Mouse (Mus musculus) midbrain, embryonic 11.5 days (tissue): ENCODE measurements around the gene Dazap2. TPM values are rescaled to one million over a fixed set of nuclear protein-coding genes. Genes with fewer than 3 reads are reported as not detected.

Experiments used
- ATAC-seq: fragments of 200-750 bp; cut with Nextera tagmentation; 2 replicates; pipeline ENCODE4 v1.8.0; 2017; ENCODE audit warnings: moderate TSS enrichment, moderate library complexity; ENCODE audit not compliant: low FRiP score
- DNase-seq: peaks from one replicate; pipeline ENCODE4 v3.0.0; 2015; ENCODE audit warnings: low spot score; ENCODE audit errors: missing footprints
- H3K27ac ChIP-seq: fragments of 300-500 bp; sonication (generic); 2 replicates; pipeline ENCODE4 v1.5.1; 2014; ENCODE audit warnings: low read depth, low read length
- H3K27me3 ChIP-seq: fragments of 300-500 bp; sonication (generic); 2 replicates; pipeline ENCODE4 v1.6.1; 2014; ENCODE audit warnings: mild to moderate bottlenecking, low read length, moderate library complexity, mixed read lengths; ENCODE audit not compliant: control insufficient read depth, insufficient read depth
- H3K36me3 ChIP-seq: fragments of 300-500 bp; sonication (generic); 2 replicates; pipeline ENCODE4 v1.6.1; 2014; ENCODE audit warnings: mild to moderate bottlenecking, low read length, moderate library complexity, mixed read lengths; ENCODE audit not compliant: control insufficient read depth, insufficient read depth
- H3K4me1 ChIP-seq: fragments of 300-500 bp; sonication (generic); 2 replicates; pipeline ENCODE4 v1.6.1; 2014; ENCODE audit warnings: low read length; ENCODE audit not compliant: control insufficient read depth, insufficient read depth
- H3K4me2 ChIP-seq: fragments of 300-500 bp; sonication (generic); 2 replicates; pipeline ENCODE4 v1.6.1; 2014; ENCODE audit warnings: mild to moderate bottlenecking, moderate library complexity
- H3K4me3 ChIP-seq: fragments of 300-500 bp; sonication (generic); 2 replicates; pipeline ENCODE4 v1.5.1; 2014; ENCODE audit warnings: low read depth, low read length
- H3K9ac ChIP-seq: fragments of 300-500 bp; sonication (generic); 2 replicates; pipeline ENCODE4 v1.6.1; 2014; ENCODE audit warnings: low read length
- H3K9me3 ChIP-seq: fragments of 300-500 bp; sonication (generic); 2 replicates; pipeline ENCODE4 v1.6.1; 2016; ENCODE audit warnings: low read length; ENCODE audit not compliant: control insufficient read depth
- WGBS: fragments of 180-500 bp; shearing (Covaris S2); extraction: QIAGEN DNeasy Blood & Tissue Kit; methylation state at CpG from one replicate; pipeline ENCODE4 v1.1.7; 2014; 5-methylcytosine and 5-hydroxymethylcytosine counted together
- polyA plus RNA-seq: library from polyadenylated mRNA; unstranded; fragments of >200 nt; fragmentation: Nextera tagmentation; extraction: Ambion mirVana; gene quantifications from 2 replicates; pipeline ENCODE4 v1.2.1, GENCODE M21; 2014

Gene Dazap2
- polyA plus RNA-seq, 1 experiment from 2014 or later, result 258 TPM

DNA sequence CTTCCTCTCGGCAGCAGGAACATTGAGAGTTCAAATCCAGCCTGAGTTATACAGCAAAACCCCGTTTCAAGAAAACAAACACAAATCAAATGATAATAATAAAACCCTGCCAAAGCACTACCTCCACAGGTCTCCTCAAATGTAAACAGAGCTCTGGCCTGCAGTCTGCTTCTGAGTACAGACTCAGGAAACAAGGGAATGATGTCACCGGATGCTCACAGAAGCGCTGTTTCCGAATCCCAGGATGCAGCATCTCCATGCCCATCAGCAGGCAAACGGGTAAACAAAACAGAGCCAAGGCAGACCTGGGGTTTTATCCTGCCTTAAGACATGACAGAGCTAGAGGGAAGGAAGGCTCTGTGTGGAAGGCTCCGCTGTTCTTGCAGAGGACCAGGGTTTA lies 13.6 kb downstream of the Dazap2 start:
- no peak overlapping the region for H3K4me3 ChIP-seq
- no peaks in the 10 kb centered on the region for H3K4me1 ChIP-seq
- H3K27ac ChIP-seq, result no peak overlapping the region
- DNase-seq (no peak), ATAC-seq (no peak)
- 47% methylated on average over 7 of the region's 7 CpGs for WGBS
- H3K4me2 ChIP-seq, result no peak overlapping the region
- no peaks in the 10 kb centered on the region for H3K9me3 ChIP-seq
- H3K27me3 ChIP-seq, result no peaks in the 10 kb centered on the region
- no peaks in the 10 kb centered on the region for H3K36me3 ChIP-seq
- H3K9ac ChIP-seq, result no peak overlapping the region

DNA sequence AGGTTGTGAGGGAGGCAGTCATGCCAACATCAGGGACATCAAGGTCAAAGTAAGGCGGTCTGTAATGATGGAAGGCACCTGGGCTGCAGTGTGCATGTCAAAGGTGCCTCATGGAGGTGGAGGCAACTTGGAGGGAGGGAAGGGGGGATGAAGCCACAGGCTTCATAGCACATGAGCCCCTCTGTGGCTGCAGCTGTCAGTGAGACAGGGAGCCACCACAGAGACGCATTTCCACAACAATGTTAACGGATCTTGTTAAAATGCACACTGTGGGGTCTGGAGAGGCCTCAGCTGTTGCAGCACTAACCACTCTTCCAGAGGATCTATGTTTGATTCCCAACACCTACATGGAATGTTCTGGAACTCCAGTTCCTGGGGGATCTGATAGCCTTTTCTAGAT lies 15.0 kb downstream of the Dazap2 start:
- Histone ChIP-seq H3K9me3 (no peaks in the 10 kb centered on the region), H3K4me2 (no peak overlapping the region), H3K36me3 (no peaks in the 10 kb centered on the region), H3K27me3 (peaks cover 10% of the 10 kb centered on the region), H3K4me1 (no peaks in the 10 kb centered on the region), H3K9ac (no peak overlapping the region), H3K27ac (no peak overlapping the region), H3K4me3 (no peak overlapping the region)
- 61% methylated on average over 3 of the region's 3 CpGs for WGBS
- no peak for ATAC-seq
- DNase-seq, result no peak

DNA sequence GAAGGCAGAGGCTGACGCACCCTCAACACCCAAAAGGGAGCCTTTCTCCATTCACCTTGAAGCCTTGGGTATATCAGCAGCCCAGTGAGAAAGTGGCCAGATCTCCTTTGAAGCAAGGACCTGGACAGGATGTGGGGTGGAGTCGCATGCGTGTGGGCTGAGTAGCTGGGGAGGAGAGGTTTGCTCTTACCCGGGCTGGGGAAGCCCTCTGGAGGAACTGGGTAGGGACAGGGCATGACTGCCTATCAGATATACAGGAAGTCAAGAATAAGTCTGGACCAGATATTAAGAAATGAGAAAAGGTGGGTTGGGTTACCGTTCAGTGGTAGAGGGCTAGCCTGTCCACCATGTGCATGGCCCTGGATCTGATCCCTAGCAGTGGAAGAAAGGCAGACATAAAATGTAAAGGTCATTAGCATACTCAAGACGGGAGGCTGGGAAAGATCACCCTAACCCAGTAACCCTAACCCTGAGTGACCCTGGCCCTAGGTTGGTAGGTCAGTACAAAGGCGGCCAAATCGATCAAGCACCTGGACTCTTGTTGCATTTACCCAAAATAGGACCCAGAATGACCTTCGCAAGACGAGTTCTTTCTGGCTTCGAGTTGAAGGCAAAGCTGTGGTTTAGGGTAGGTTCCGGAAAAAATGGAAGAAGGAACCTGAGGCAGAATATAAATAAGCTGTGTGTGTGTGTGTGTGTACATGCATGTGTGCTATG lies 16.5 kb downstream of the Dazap2 start:
- Histone ChIP-seq H3K9ac (no peak overlapping the region), H3K4me2 (no peak overlapping the region), H3K27ac (no peak overlapping the region), H3K36me3 (no peaks in the 10 kb centered on the region), H3K4me1 (peaks cover 5% of the 10 kb centered on the region), H3K4me3 (no peak overlapping the region), H3K27me3 (peaks cover 25% of the 10 kb centered on the region), H3K9me3 (no peaks in the 10 kb centered on the region)
- no peak for ATAC-seq
- no peak for DNase-seq
- 89% methylated on average over 12 of the region's 12 CpGs for WGBS

DNA sequence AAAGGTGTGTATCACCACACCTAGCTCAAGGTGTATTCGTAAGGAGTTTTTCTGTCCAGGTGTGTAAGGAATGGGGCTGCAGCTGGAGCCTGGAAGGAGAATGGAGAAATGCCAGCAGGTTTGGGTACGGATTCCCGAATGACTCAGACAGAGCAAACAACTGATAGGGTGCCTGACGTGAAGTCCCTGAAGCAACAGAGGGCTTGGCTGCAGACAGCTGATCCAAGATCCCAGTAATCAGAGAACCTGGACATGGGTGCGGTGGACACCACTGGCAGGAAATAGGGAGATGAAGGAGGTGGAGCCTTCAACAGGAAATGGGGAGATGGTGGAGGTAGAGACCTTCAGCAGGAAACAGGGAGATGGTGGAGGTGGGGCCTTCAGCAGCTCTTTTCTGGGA lies 17.2 kb downstream of the Dazap2 start:
- DNase-seq, result no peak
- WGBS, result 94% methylated on average over 5 of the region's 5 CpGs
- ATAC-seq, result no peak
- Histone ChIP-seq H3K27me3 (peaks cover 32% of the 10 kb centered on the region), H3K9ac (no peak overlapping the region), H3K4me3 (no peak overlapping the region), H3K27ac (no peak overlapping the region), H3K36me3 (no peaks in the 10 kb centered on the region), H3K9me3 (no peaks in the 10 kb centered on the region), H3K4me1 (peaks cover 8% of the 10 kb centered on the region), H3K4me2 (no peak overlapping the region)

DNA sequence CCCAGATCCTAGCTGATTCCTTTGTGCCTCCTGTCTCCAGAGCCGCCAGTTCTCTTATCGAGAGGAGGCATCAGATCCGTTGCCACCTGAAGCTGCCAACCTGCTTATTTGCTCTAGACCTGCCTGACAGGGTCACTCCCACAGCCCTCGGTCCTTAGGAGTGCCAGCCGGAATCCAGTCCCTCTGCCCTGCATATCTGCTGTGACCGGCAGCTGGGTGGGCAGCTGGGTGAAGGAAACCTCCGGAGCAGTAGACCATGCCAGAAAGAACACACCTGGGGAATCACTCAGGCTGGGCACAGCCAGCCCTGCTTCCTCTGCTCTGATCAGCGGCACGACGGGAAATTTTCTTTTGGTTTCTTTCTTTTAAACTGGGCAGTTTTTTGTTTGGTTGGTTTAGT lies 18.2 kb downstream of the Dazap2 start:
- H3K4me1 ChIP-seq, result peaks cover 8% of the 10 kb centered on the region
- no peak overlapping the region for H3K9ac ChIP-seq
- DNase-seq (no peak), ATAC-seq (no peak)
- no peak overlapping the region for H3K4me2 ChIP-seq
- H3K27ac ChIP-seq, result no peak overlapping the region
- 85% methylated on average over 10 of the region's 10 CpGs for WGBS
- no peaks in the 10 kb centered on the region for H3K36me3 ChIP-seq
- H3K27me3 ChIP-seq, result peaks cover 42% of the 10 kb centered on the region
- no peaks in the 10 kb centered on the region for H3K9me3 ChIP-seq
- H3K4me3 ChIP-seq, result no peak overlapping the region

DNA sequence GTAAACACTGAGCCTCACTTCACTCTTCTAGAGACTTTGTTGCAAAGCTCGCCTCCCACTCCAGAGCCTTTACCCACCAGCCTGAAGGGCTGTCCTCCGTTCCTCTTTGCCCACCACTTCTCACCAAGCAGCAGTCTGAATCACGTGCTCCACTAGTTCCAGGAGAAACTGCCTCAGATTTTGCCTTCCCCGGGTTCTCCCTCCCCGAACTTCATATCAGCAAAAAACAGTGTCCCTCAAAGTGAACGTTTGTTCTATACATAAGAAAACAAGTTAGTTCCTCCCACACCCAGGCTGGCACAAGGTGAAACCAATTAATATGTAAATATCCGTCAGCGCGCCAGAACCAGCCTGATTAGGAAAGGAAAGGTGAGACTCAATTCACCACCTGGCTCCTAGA lies 20.1 kb downstream of the Dazap2 start:
- Histone ChIP-seq H3K9me3 (no peaks in the 10 kb centered on the region), H3K27me3 (peaks cover 48% of the 10 kb centered on the region), H3K36me3 (no peaks in the 10 kb centered on the region), H3K9ac (no peak overlapping the region), H3K4me1 (peaks cover 8% of the 10 kb centered on the region), H3K4me3 (no peak overlapping the region), H3K4me2 (no peak overlapping the region), H3K27ac (no peak overlapping the region)
- WGBS, result 8% methylated on average over 9 of the region's 9 CpGs
- DNase-seq, result no peak
- no peak for ATAC-seq

DNA sequence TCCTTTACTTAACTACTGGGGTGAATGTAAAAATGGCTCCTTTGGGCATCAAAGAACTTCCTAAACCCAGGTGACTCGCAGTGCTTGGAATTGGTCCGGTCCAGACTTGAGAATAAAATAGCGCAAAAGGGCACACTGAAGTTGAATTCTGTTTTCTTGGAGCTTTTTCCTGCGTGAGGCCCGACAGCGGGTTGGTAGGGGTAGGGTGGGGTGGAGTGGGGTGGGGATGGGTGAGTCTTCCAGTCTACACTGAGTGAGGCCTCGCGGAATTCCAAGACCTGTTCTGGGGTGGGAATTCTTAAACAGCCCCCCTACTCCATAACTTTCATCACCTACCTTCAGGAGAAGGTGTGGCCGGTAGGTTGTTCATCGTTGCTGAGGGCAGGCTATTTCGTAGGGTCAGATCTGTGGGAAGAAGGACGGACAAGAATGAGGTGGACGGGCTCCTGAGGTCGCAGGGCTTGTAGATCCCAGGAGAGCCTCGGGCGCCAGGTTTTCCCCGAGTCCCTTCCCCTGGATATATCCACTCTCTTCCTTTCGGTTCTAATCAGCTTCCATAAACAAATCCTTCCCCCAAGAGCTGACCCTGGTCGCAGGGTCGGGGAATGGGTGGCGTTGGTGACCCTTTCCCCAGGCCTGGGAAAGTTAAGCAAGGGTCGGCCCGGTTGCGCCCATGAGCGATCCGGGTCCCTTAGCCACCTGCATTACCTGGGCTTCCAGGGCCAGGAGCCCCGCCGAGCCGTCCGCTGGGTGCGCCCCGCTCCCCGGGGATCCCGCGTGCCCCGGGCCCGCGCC lies 20.9 kb downstream of the Dazap2 start:
- peaks cover 8% of the 10 kb centered on the region for H3K4me1 ChIP-seq
- no peaks in the 10 kb centered on the region for H3K36me3 ChIP-seq
- ATAC-seq (no peak), DNase-seq (peak; percentile 92)
- WGBS, result 3% methylated on average over 38 of the region's 38 CpGs
- peak overlapping the region; percentile 43 for H3K4me3 ChIP-seq
- peak overlapping the region; percentile 65 for H3K4me2 ChIP-seq
- H3K9me3 ChIP-seq, result no peaks in the 10 kb centered on the region
- H3K9ac ChIP-seq, result peak overlapping the region; percentile 31; the same call in 1 of the 2 replicates
- peaks cover 48% of the 10 kb centered on the region for H3K27me3 ChIP-seq
- H3K27ac ChIP-seq, result no peak overlapping the region

DNA sequence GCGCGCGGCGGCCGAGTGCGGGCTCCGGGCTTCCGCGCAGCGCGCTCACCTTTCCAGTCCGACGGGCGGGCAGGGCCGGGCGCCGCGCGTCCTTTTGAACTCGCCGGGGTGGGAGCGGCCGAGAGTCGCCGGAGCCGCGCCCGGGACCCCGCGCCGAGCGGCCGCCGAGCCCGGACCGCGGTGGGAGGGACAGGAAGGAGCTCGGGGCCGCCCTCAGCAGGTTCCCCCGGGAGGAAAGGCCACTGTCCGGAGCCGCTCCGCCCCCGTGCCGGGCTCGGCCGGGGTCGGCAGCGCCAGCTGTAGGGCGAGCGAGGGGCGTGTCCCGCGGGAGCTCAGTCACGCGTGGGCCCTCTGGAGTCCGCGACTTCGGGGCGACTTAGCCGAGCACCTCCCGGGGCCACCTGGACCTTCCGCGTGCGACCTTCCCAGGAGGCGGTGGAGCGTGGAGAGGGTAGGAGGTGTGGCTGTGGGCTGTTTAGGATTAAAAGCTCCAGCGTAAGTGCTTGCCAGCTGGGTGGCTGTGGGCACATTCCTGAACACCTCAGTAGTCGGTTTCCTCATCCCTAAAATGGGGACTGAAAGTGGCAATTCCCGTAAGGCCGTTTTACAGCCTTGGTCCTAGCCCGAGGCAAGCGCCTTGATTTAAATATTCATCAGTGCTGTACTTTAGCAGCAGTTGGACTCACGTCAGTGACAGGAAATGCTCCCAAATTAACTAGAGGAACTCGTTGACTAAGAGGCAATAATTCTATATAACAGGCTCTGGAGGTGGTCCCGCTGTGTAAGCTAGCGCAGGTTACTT lies 21.8 kb downstream of the Dazap2 start, which contains the start of gene Smagp:
Smagp (minus strand) TSS at position 241 of the 802 bp plus-strand sequence.
- Histone ChIP-seq H3K27ac (no peak within 1 kb of the TSS), H3K4me3 (peak within 1 kb of the TSS; percentile 43), H3K4me1 (peaks cover 8% of the 10 kb centered on the region), H3K9ac (peak within 1 kb of the TSS; percentile 31; the same call in 1 of the 2 replicates), H3K27me3 (peaks cover 48% of the 10 kb centered on the region), H3K4me2 (peak within 1 kb of the TSS; percentile 65), H3K36me3 (no peaks in the 10 kb centered on the region), H3K9me3 (no peaks in the 10 kb centered on the region)
- DNase-seq (peak; percentile 92), ATAC-seq (no peak)
- under 1% methylated on average over 58 of the region's 77 CpGs for WGBS
